Mouse (Mus musculus) liver, embryonic 13.5 days (tissue): ENCODE results near the gene Mta1. TPM values are rescaled to one million over a fixed set of nuclear protein-coding genes. Genes with fewer than 3 reads are reported as not detected.

Experiments used
- ATAC-seq: fragments of 200-750 bp; cut with Nextera tagmentation; 2 replicates; pipeline ENCODE4 v1.8.0; 2017; ENCODE audit warnings: low read depth, mild to moderate bottlenecking, moderate number of reproducible peaks, moderate library complexity
- DNase-seq: peaks from one replicate; pipeline ENCODE4 v3.0.0; 2022
- H3K27ac ChIP-seq: fragments of 300-500 bp; sonication (generic); 2 replicates; pipeline ENCODE4 v1.5.1; 2015; ENCODE audit warnings: moderate library complexity, mild to moderate bottlenecking, inconsistent platforms
- H3K27me3 ChIP-seq: fragments of 300-500 bp; sonication (generic); 2 replicates; pipeline ENCODE4 v1.6.1; 2015; ENCODE audit warnings: mild to moderate bottlenecking, inconsistent platforms
- H3K36me3 ChIP-seq: fragments of 300-500 bp; sonication (generic); 2 replicates; pipeline ENCODE4 v1.6.1; 2015; ENCODE audit warnings: mild to moderate bottlenecking, inconsistent platforms
- H3K4me1 ChIP-seq: fragments of 300-500 bp; sonication (generic); replicated peaks from 2 replicates; pipeline ENCODE4 v1.6.1; 2015; ENCODE audit warnings: inconsistent platforms
- H3K4me2 ChIP-seq: fragments of 300-500 bp; sonication (generic); 2 replicates; pipeline ENCODE4 v1.6.1; 2015; ENCODE audit warnings: inconsistent platforms, mild to moderate bottlenecking, moderate library complexity
- H3K4me3 ChIP-seq: fragments of 300-500 bp; sonication (generic); replicated peaks from 2 replicates; pipeline ENCODE4 v1.5.1; 2015; ENCODE audit warnings: mild to moderate bottlenecking, inconsistent platforms
- H3K9ac ChIP-seq: fragments of 300-500 bp; sonication (generic); 2 replicates; pipeline ENCODE4 v1.6.1; 2015; ENCODE audit warnings: mild to moderate bottlenecking, inconsistent platforms
- H3K9me3 ChIP-seq: fragments of 300-500 bp; sonication (generic); replicated peaks from 2 replicates; pipeline ENCODE4 v1.6.1; 2016; ENCODE audit warnings: inconsistent platforms
- WGBS: fragments of 180-500 bp; shearing (Covaris S2); methylation state at CpG from one replicate; pipeline ENCODE4 v1.1.7; 2015; ENCODE audit not compliant: insufficient replicate concordance; 5-methylcytosine and 5-hydroxymethylcytosine counted together
- polyA plus RNA-seq: library from polyadenylated mRNA; unstranded; fragments of >200 nt; fragmentation: Nextera tagmentation; extraction: Ambion mirVana; gene quantifications from 2 replicates; pipeline ENCODE4 v1.2.1, GENCODE M21; 2015

Gene Mta1
- polyA plus RNA-seq, 1 experiment from 2014 or later = 6.1 TPM

DNA sequence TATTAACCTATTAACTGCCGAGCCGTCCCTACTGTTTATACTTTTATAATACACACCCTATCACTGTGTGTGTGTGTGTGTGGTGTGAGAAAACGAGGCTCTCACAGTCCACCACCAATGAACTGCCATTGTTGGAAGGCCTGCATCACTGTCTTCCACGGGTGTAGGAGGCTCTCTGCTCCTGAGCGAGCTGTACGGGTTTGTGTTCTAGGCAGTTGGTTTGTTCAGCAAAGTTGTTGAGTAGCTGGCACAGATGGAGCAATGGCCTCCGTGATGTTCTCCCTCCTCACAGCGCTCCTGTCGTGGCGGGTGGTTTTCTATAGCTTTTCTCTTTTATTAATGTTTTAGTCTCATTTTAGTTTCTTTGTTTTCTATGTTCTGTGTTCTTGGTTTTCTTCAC is 11.7 kb downstream of the Mta1 start:
- Histone ChIP-seq H3K27ac (peak overlapping the region; percentile 91; the same call in 1 of the 2 replicates), H3K4me1 (peaks cover 79% of the 10 kb centered on the region), H3K36me3 (peaks cover 44% of the 10 kb centered on the region), H3K4me2 (no peak overlapping the region), H3K9ac (no peak overlapping the region), H3K27me3 (no peaks in the 10 kb centered on the region), H3K9me3 (no peaks in the 10 kb centered on the region), H3K4me3 (no peak overlapping the region)
- ATAC-seq (no peak), DNase-seq (no peak)
- 81% methylated on average over 10 of the region's 10 CpGs for WGBS

DNA sequence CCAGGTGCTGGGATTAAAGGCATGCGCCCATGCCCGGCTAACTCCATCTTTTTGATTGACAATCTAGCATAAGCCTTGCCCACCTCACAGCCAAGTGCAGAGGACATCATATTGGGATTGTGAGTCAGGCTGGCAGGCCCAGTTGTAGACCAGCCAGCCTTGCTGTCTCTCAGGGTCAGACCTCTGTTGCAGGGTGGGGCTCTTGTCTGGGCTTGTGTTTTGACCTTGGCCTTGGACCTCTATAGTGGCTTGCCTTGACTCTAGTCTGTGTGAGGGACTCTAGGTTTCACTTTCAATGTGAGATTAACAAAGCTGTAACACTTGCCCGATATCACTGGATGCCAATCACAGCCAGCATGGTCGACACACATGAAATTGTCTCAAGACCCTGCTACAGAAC is 16.1 kb downstream of the Mta1 start:
- Histone ChIP-seq H3K9me3 (no peaks in the 10 kb centered on the region), H3K9ac (no peak overlapping the region), H3K36me3 (peaks cover 71% of the 10 kb centered on the region), H3K4me1 (peaks cover 42% of the 10 kb centered on the region), H3K4me2 (no peak overlapping the region), H3K27ac (no peak overlapping the region), H3K27me3 (no peaks in the 10 kb centered on the region), H3K4me3 (no peak overlapping the region)
- DNase-seq (no peak), ATAC-seq (no peak)
- 84% methylated on average over 4 of the region's 4 CpGs for WGBS

DNA sequence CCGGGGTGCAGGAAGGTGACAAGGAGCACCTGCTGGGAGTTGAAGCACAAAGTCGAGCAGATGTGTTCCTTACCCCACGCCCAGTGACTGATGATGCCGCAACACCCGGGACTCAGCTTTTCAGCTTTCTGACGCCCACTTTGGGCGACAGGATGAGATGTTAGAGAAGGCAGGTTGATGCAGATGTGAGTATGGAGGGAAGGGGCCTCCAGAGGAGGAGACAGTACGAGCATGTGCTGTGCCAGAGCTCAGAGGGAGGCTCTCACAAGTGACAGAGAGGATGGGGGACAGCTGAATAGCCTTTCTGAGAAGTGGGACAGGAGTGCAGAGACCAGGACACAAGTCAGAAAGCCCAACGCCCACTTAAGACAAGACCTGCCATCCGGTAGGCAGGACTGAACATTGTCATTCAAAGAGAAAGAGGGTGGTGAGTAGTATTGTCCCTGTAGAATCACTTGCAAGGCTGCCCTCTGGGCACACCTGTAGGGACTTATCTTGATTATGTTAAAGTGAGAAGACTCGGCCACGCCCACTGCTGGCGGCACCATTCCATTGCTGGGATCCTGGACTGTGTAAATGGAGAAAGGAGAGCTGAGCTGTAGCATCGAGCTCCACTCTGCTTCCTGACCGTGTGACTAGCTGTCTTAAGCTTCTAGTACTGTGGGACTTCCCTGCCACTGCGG is 16.9 kb downstream of the Mta1 start:
- H3K4me2 ChIP-seq = no peak overlapping the region
- no peak overlapping the region for H3K9ac ChIP-seq
- H3K27ac ChIP-seq = no peak overlapping the region
- H3K4me3 ChIP-seq = no peak overlapping the region
- H3K36me3 ChIP-seq = peaks cover 75% of the 10 kb centered on the region
- H3K9me3 ChIP-seq = no peaks in the 10 kb centered on the region
- H3K27me3 ChIP-seq = no peaks in the 10 kb centered on the region
- ATAC-seq (no peak), DNase-seq (no peak)
- WGBS = 78% methylated on average over 16 of the region's 16 CpGs
- H3K4me1 ChIP-seq = peaks cover 34% of the 10 kb centered on the region

DNA sequence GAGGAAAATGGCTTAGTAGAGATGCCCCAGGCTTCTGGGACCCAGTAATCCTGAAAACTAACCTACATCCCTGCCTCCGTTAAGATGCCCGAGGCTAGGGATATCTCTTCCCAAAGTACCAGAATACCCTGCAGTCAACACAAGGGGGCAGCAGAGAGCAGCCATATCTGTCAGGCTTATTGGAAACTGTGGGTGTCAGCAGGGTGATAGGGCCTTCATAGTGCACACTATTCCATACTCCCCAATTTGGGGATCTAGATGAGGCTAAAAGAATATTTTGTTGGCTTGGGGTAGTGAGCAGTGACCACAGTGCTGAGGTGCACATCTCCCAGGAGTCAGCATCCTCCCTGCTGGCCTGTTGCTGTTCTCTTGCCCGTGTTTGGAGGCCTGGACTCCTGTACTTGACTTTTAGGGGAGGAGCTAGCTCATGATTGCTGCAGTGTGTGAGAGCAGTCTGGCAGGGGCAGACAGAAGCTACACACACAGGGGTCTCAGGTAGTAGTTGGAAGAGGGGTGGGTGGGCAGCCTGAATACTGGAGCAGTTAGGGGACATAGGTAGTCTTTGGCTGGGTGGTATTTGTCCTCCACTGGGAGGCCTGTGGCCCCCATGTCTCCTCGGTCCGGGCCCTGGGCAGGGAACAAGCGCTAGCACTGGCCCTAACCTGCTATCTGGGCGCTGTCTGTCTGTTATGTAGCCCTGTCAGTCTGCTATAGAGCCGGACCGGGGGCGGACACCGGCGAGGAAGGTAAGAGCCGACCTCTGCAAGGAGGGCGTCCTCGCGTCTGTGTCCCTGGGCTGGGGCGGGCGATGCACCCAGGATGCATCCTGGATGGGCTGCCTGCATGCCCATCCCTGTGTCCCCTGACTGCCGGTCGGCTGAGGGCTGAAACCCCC is 21.7 kb downstream of the Mta1 start:
- no peaks in the 10 kb centered on the region for H3K27me3 ChIP-seq
- no peak overlapping the region for H3K4me2 ChIP-seq
- H3K36me3 ChIP-seq = peaks cover 88% of the 10 kb centered on the region
- H3K9me3 ChIP-seq = no peaks in the 10 kb centered on the region
- no peak overlapping the region for H3K9ac ChIP-seq
- ATAC-seq = peak; percentile 41
- peak; percentile 65 for DNase-seq
- 86% methylated on average over 20 of the region's 20 CpGs for WGBS
- H3K27ac ChIP-seq = no peak overlapping the region
- H3K4me1 ChIP-seq = 0 out of 2 replicates have a peak, but pooled peaks cover 8% of the 10 kb centered on the region
- no peak overlapping the region for H3K4me3 ChIP-seq

DNA sequence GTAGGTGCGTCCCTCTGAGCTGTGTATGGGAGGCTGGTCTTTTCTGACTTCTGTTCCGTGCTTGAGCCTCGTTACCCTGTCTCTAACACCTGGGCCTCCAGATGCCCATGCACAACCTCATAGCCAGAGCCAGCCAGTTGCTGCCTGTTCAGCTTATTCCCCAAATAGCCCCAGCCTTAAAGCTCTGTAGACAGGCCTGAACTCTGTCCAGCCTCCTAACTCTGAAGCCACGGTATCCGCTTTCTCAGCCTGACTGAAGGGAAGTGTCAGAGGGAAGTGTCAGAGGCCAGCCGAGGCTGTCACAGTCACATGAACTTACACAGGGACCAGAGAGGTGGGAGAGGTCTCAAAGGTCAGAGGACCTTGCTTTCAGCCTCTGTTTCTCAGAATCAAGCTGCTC is 26.6 kb downstream of the Mta1 start:
- Histone ChIP-seq H3K4me2 (no peak overlapping the region), H3K9me3 (no peaks in the 10 kb centered on the region), H3K27me3 (no peaks in the 10 kb centered on the region), H3K4me1 (0 out of 2 replicates have a peak, but pooled peaks cover 6% of the 10 kb centered on the region), H3K27ac (peak overlapping the region; percentile 47), H3K9ac (no peak overlapping the region), H3K36me3 (peaks cover 99% of the 10 kb centered on the region), H3K4me3 (no peak overlapping the region)
- DNase-seq (no peak), ATAC-seq (0 out of 2 replicates have a peak, but pooled peaks have one; percentile 20)
- WGBS = 74% methylated on average over 6 of the region's 6 CpGs

DNA sequence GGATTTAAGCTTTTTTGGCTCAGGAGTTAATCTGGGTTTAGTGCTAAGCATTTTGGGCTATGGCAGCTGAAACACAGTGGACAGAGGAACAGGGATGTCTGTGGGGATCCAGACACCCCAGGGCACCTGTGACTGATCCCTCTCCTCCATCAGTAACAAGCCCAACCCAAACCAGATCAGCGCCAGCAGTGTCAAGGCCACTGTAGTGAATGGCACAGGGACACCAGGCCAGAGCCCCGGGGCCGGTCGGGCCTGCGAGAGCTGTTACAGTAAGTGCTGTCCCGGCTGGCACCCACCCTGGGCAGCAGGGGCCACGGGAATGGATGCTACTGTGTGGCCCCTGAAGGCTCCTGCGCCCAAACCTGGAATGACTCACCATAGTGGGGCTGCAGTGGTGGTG is 32.7 kb downstream of the Mta1 start:
- no peak overlapping the region for H3K4me3 ChIP-seq
- H3K27me3 ChIP-seq = no peaks in the 10 kb centered on the region
- no peak overlapping the region for H3K27ac ChIP-seq
- no peaks in the 10 kb centered on the region for H3K9me3 ChIP-seq
- ATAC-seq (no peak), DNase-seq (no peak)
- no peak overlapping the region for H3K4me2 ChIP-seq
- peaks cover 7% of the 10 kb centered on the region; the same call in 1 of the 2 replicates for H3K4me1 ChIP-seq
- peaks cover 100% of the 10 kb centered on the region for H3K36me3 ChIP-seq
- 90% methylated on average over 8 of the region's 8 CpGs for WGBS
- no peak overlapping the region for H3K9ac ChIP-seq

DNA sequence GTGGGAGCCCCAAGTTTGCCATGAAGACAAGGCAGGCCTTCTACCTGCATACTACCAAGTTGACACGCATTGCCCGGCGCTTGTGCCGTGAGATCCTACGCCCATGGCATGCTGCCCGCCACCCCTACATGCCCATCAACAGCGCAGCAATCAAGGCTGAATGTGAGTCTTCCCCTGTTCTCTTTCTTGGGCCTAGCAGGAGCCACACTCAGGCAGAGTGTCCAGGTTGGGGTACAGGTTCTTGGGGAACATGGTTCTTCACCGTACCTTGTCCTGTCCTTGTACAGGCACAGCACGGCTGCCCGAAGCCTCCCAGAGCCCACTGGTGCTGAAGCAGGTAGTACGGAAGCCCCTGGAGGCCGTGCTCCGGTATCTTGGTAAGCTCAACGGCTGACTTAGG is 33.5 kb downstream of the Mta1 start:
- no peaks in the 10 kb centered on the region for H3K27me3 ChIP-seq
- H3K4me1 ChIP-seq = peaks cover 7% of the 10 kb centered on the region; the same call in 1 of the 2 replicates
- H3K27ac ChIP-seq = no peak overlapping the region
- no peaks in the 10 kb centered on the region for H3K9me3 ChIP-seq
- H3K36me3 ChIP-seq = peaks cover 100% of the 10 kb centered on the region
- H3K9ac ChIP-seq = no peak overlapping the region
- 92% methylated on average over 14 of the region's 14 CpGs for WGBS
- DNase-seq = no peak
- no peak for ATAC-seq
- H3K4me3 ChIP-seq = no peak overlapping the region
- no peak overlapping the region for H3K4me2 ChIP-seq

DNA sequence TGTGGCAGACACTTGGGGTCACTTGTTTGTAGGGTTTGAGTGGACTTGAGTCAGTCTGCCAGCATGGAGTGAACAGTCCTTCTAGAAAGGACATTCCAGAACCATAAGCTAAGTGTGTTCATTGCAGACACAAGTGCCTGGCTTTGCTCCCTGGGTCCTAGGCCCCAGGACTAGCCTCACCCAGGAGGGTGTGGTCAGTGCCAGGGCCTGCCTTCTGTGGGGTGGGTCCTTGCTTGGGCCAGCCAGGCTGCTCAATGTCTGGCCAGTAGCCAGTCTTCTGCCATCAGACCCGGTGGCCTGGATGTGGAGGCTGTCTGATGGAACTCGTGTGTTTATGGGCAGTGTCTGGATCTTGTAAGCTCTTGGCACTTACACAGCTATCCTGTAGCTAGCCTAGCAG is 34.5 kb downstream of the Mta1 start:
- Histone ChIP-seq H3K27me3 (no peaks in the 10 kb centered on the region), H3K4me2 (no peak overlapping the region), H3K9ac (no peak overlapping the region), H3K4me1 (peaks cover 12% of the 10 kb centered on the region), H3K27ac (no peak overlapping the region), H3K9me3 (no peaks in the 10 kb centered on the region), H3K4me3 (no peak overlapping the region), H3K36me3 (peaks cover 100% of the 10 kb centered on the region)
- whole genome bisulfite sequencing = 52% methylated on average over 2 of the region's 2 CpGs
- DNase-seq (no peak), ATAC-seq (no peak)

DNA sequence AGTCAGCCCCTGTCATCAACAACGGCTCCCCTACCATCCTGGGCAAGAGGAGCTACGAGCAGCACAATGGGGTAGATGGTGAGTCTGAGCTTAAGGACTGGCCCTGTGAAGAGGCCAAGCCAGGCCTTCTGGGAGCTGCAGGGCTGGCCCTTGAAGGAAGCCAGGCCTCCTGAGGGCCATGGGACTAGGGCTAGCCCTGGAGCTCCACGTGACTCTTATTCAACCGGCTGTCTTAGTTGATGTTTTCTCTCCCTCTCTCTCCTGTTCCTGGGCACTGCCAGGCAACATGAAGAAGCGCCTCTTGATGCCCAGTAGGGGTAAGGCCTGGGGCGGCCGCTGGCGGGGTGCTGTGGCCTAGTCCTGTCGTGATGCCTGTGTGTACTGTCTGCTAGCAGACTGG is 35.2 kb downstream of the Mta1 start:
- 90% methylated on average over 9 of the region's 9 CpGs for WGBS
- no peak overlapping the region for H3K9ac ChIP-seq
- H3K4me1 ChIP-seq = peaks cover 13% of the 10 kb centered on the region
- H3K27me3 ChIP-seq = no peaks in the 10 kb centered on the region
- H3K4me3 ChIP-seq = no peak overlapping the region
- H3K27ac ChIP-seq = no peak overlapping the region
- peaks cover 99% of the 10 kb centered on the region for H3K36me3 ChIP-seq
- H3K4me2 ChIP-seq = no peak overlapping the region
- H3K9me3 ChIP-seq = no peaks in the 10 kb centered on the region
- ATAC-seq (no peak), DNase-seq (no peak)

DNA sequence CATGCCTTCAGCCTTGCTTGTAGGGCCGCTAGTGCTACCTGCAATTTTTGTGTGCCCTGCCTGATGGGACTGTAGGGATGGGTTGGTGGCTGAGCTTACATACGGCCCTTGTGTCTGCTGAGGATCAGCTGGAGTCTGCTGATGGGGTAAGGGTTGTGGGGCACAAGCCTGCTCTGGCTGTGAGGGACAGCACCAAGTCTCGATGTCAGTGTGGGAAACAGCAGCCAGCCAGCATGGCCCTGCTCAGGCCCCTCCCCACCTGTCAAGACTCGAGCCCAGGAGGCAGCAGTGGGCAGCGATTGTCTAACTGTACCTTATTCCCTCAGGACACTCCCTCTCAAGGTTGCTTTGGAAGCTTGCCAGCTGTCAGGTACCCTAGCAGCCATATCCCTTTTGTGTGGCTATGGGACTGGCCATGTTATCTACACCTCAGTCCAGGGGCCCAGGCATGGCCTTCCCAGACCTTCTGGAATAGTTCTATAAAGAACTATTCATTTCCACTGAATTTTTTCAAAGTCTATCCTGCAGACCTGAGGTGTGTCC is 35.9 kb downstream of the Mta1 start:
- DNase-seq (no peak), ATAC-seq (no peak)
- Histone ChIP-seq H3K27me3 (no peaks in the 10 kb centered on the region), H3K9me3 (no peaks in the 10 kb centered on the region), H3K36me3 (peaks cover 92% of the 10 kb centered on the region), H3K4me2 (no peak overlapping the region), H3K9ac (no peak overlapping the region), H3K4me3 (no peak overlapping the region), H3K4me1 (peaks cover 15% of the 10 kb centered on the region), H3K27ac (no peak overlapping the region)
- WGBS = 75% methylated on average over 5 of the region's 5 CpGs

DNA sequence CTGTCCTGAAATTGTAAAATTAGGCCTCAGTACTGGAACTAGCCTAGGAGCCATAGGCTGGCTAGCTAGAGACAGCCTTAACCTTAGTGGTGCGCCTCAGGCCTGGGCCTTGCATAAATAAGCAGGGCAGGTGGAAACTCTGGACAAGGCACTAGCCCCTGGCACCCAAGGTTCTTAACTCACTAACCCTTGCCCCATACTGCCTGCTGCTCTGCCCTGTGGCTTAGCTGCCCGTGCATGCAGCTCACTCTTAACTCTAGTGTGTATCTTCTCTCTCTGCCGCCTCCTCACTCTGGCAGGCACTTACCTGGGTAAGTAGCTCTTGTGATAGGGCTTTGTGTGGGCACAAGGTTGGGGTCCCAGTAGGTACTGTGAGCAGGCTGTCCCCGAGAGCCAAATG is 36.4 kb downstream of the Mta1 start:
- peaks cover 20% of the 10 kb centered on the region for H3K4me1 ChIP-seq
- H3K27me3 ChIP-seq = no peaks in the 10 kb centered on the region
- peaks cover 86% of the 10 kb centered on the region for H3K36me3 ChIP-seq
- no peaks in the 10 kb centered on the region for H3K9me3 ChIP-seq
- 74% methylated on average over 4 of the region's 4 CpGs for WGBS
- H3K4me3 ChIP-seq = no peak overlapping the region
- no peak for DNase-seq
- no peak overlapping the region for H3K9ac ChIP-seq
- no peak for ATAC-seq
- no peak overlapping the region for H3K4me2 ChIP-seq
- H3K27ac ChIP-seq = no peak overlapping the region
